Mouse (Mus musculus) activated CD4-positive, CD25-positive, alpha-beta regulatory T cell, adult 4 months (primary cell): ENCODE results near the gene Arhgdib. TPM values are rescaled to one million over a fixed set of nuclear protein-coding genes. Genes with fewer than 3 reads are reported as not detected.

Experiments
- ATAC-seq: one replicate; pipeline ENCODE4 v1.8.0; 2017
- polyA plus RNA-seq, 2 experiments: library from polyadenylated mRNA; unstranded; fragments of 100-300 nt; shearing (Covaris generic); gene quantifications; one replicate each; pipeline ENCODE4 v1.2.1; 2017

Gene Arhgdib
- polyA plus RNA-seq, 2 experiments from 2014 or later = 2,826 to 2,843 TPM

GRCm38 (mm10) chr6:136920320-136921257 is 21.1 kb downstream of the Arhgdib start:
- ATAC-seq = peak; percentile 45

- ATAC-seq = no peak
These were observed 23.8 kb downstream of the Arhgdib start for GRCm38 (mm10) chr6:136917885-136918284.

GRCm38 (mm10) chr6:136915721-136916395 is 25.8 kb downstream of the Arhgdib start:
- no peak for ATAC-seq

- ATAC-seq = no peak
These were observed 27.5 kb downstream of the Arhgdib start for GRCm38 (mm10) chr6:136914234-136914633.

- no peak for ATAC-seq
These were observed 28.1 kb downstream of the Arhgdib start for GRCm38 (mm10) chr6:136913384-136914126.

GRCm38 (mm10) chr6:136912751-136913265 is 28.9 kb downstream of the Arhgdib start:
- ATAC-seq = no peak

GRCm38 (mm10) chr6:136910247-136910890 is 31.3 kb downstream of the Arhgdib start:
- ATAC-seq = no peak

- no peak for ATAC-seq
These were observed 34.8 kb downstream of the Arhgdib start for GRCm38 (mm10) chr6:136906937-136907293.

- no peak for ATAC-seq
These were observed 35.3 kb downstream of the Arhgdib start for GRCm38 (mm10) chr6:136906283-136906936.

GRCm38 (mm10) chr6:136903885-136904470 is 37.7 kb downstream of the Arhgdib start:
- ATAC-seq = peak; percentile 24

GRCm38 (mm10) chr6:136902527-136902926 is 39.2 kb downstream of the Arhgdib start:
- ATAC-seq = peak; percentile 50

- no peak for ATAC-seq
These were observed 40.7 kb downstream of the Arhgdib start for GRCm38 (mm10) chr6:136901010-136901409.

- ATAC-seq = peak; percentile 28
These were observed 41.2 kb downstream of the Arhgdib start for GRCm38 (mm10) chr6:136900369-136901009.

GRCm38 (mm10) chr6:136898954-136899353 is 42.7 kb downstream of the Arhgdib start:
- ATAC-seq = peak; percentile 74

- ATAC-seq = no peak
These were observed 43.5 kb downstream of the Arhgdib start for GRCm38 (mm10) chr6:136898222-136898621.

- ATAC-seq = no peak
These were observed 43.9 kb downstream of the Arhgdib start for GRCm38 (mm10) chr6:136897789-136898188.

GRCm38 (mm10) chr6:136894532-136895339 is 47.0 kb downstream of the Arhgdib start:
- ATAC-seq = no peak

- ATAC-seq = no peak
These were observed 49.7 kb downstream of the Arhgdib start for GRCm38 (mm10) chr6:136892002-136892401.

GRCm38 (mm10) chr6:136889554-136889953 is 52.1 kb downstream of the Arhgdib start:
- no peak for ATAC-seq

- ATAC-seq = no peak
These were observed 52.6 kb downstream of the Arhgdib start for GRCm38 (mm10) chr6:136889067-136889466.
